Mouse (Mus musculus) right cerebral cortex, postnatal 14 days (tissue): ENCODE data around the gene Gm49416.
"Not testable (repeated sequence)": the region's sequence is repeated elsewhere in the genome, so short reads cannot be mapped to it uniquely, and the experiment has no call there.

Source experiments
- DNase-seq: peaks from one replicate; pipeline ENCODE4 v3.0.0; 2022

Gene Gm49416

DNA sequence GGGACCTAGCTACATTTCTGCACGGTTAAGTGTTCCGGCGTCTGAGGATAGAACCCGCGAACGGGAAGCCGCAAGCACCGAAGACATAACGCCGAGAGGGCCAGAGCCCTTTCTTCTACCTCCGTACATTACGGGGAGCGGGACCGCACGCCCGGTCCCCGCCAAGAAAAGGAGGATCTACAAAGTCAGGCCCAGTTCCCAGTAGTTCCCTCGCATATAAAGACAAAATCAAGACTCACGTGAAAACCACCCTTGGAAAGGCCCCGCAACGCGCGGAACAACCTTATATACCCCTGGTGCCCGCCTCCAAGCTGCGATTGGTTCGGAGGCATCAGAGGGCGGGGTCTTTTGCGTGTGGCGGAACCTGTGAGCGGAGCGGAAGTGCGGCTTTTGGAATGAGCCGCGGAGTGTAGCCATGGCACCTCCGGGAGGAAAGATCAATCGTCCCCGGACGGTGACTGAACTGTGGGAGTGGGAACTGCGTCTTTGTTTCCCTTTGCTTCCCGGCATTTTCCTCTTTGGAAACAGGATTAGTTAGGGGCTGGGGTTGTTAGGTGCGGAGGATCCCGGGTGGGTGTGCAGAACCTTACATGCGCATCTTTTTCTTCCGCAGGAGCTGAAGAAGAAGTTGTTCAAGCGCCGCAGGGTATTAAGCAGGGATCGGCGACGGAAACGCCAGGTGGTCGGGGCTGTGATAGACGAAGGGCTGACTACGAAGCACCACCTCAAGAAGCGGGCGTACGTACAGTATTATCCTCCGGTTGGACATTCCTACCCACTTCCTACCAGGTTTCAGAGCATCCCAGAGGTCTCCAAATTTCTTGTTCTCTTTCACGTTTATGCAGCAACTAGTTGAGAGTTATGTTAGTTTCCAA lies at the start of gene Gm49416, which contains the start of gene 1810009A15Rik:
Gene Gm49416 (plus strand): TSS at position 416 of the 875 bp plus-strand sequence.
Gene 1810009A15Rik (plus strand): TSS at position 343 of the 875 bp plus-strand sequence.
- peak; percentile 94 for DNase-seq

DNA sequence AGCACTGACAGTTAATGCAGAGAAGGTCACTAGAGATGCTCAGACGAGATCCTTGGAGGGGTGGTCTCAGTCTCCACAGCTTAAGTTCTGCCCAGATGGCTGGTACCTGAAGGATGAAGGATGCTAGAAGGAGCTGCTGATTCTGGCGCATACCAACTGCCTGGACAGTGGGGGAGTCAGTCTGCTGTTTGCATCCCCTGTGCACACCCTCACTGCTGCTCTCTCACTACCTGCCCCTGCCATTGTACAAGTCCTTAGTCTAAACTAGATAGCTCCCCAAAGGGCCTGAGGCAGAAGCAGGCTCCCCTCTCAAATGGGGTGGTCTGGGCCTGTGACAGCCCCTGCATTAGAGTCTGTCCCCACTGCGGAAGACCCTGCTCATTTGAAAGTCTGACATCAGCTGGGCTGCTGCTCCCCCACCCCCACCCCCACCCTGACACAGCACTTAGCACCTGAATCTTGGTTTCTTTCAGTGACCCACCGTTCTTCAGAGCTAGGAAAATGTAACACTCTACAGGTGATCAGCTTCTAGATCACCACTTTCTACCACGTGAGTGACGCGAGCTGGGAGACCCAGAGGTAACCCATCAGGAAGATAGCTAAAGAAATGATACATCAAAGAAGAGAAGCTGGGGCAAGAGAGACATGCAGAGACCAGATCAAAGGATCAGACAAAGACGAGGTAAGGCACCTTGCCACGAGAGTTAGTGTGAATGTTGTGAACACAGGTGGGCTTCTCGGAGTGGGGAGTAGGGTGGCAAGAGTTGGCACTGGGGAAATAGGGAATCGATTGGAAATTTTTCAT lies 49.4 kb upstream of the Gm49416 start, which contains the start of gene Gng3:
Gene Gng3 (minus strand): TSS at position 92 of the 805 bp plus-strand sequence.
- peak; percentile 78 for DNase-seq

DNA sequence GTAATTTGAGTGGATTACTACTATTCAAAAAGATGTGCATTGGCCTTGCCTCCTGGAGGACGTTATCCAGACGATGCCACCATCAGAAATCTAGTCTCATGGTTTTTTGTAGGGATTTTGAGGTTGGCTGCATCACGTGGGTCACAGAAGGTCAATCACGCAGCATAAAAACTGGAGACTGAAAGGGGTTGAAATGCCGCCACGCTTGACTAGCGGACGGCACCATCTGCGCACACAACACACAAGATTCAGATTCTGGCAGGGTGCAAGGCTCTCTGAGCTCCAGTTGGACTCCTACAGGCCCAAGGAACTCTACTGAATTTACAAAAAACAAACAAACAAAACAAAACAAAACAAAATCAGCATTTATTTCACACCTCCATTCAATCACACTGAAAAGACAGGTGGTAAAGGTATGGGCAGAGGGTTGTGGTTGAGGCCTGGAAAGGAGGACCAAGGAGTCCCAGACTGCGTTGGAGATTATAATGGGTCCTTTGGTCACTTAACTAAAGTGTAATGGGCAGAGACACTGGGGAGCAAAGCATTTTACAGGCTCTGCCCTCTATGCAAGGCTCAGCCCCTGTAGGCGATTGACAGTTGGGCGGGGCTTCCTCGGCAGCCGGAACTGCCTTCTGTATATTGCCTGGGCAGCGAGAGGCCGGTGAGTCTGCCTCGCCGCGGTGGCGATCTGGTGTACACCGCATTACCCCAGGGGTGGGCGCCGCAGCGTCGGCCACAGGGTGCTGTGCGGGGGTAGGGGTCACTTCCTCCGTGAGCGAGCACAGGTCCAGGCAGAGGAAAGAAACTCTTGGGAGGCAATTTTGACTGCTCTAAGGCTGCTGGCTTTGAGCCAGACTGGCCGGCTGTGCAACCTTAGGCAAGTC lies 48.6 kb upstream of the Gm49416 start:
- peak; percentile 65 for DNase-seq

DNA sequence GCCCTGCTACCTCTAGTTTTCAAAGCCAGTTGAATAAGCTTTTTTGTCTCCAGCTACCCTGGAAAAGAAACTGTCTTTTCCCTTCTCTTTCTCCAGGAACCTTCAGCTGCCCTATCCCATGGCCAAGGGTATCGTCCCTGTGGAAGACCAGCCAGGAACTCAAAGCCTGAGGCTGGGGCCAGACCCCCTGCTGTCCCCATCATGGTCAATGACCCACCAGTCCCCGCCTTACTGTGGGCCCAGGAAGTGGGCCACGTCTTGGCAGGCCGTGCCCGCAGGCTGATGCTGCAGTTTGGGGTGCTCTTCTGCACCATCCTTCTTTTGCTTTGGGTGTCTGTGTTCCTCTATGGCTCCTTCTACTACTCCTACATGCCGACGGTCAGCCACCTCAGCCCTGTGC lies 47.7 kb upstream of the Gm49416 start:
- no peak for DNase-seq

DNA sequence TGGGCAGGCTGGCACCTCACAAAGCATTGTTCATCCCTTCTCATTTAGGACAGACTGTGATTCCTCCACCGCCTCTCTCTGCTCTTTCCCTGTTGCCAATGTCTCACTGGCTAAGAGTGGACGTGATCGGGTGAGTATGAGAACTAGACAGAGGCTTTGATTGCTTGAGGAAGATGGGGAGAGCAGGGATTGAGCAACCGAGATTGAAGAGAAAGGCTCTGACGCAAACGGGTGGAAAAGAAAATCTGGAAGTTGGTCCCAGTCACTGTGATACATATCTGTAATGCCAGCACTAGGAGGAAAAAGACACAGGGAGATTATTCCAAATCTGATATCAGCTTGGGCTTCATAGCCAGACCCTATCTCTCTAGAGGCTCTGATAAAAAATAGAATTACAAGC lies 45.8 kb upstream of the Gm49416 start:
- no peak for DNase-seq

DNA sequence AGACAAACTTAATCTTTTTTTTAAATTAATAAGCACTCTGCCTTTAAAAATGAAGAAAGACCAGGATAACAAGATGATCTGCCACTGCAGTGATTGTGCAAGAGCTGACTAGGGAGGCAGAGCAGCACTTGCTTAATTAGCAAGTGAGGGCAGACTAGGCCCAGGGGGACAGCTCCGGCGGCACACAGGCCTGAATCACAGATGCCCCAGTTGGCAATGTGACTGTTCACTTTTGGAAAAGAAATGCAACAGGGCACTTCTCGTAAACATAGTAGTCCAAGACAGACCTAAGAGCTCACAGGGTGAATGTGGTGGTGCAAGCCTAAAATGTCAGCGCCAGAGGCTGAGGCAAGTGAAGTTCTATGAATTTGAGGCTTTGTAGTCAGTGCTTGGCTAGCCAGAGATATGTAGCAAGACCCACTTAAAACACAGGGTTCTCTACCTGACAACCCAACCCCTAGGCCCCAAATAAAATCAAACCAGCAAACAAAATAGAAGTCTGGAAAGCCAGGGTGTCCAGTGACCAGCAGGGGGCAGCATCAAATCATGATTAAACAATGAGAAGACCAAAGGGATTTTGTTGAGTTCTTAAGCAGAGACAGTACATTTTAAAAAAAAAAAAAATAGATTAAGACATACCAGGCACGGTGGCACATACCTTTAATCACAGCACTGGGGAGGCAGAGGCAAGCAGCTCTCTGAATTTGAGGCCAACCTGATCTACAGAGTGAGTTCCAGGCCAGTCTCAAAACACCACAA lies 44.2 kb upstream of the Gm49416 start:
- DNase-seq, result peak; percentile 87

DNA sequence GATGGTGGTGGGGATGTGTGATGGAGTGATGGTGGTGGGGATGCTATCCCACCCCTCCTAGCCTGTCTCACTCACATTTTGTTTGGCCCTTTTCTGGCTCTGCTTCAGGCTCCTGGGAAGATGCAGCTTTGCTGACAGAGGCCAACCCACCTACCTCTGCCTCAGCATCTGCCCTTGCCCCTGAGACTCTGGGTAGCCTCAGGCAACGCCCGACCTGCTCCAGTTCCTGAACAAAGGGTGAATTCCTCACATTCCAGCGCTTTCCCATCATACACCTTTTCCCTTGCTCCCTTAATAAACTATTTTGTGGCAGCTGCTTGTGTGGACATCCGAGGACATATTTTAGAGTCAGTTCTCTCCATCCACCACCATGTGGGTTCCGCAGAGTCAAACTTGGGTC lies 40.4 kb upstream of the Gm49416 start:
- no peak for DNase-seq

DNA sequence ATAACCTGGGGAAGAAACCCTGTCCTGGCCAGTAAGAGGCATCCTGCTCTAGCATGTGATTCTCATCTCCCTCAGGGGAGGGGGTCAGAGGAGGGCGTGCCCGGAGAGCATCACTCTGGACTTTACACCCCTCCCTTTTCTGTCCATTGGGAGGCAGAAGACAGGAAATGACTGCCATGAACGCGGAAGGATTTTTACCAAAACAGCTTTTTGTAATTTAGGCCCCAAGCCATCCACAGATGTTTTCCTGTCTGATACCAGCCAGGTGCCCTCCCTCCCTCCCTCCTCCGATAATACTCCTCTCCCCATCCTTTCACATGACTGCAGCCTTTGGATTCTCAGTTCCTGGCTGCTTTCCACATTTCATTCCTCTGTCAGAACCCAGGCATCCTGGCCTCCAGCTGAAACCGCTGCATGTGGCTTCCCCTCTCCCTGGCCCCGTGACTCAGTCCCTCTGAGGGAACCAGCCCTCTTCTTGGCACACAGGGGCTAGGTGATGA lies 38.3 kb upstream of the Gm49416 start, which contains the start of gene Lrrn4cl:
Gene Lrrn4cl (plus strand): TSS at position 367 of the 500 bp plus-strand sequence.
- no peak for DNase-seq

DNA sequence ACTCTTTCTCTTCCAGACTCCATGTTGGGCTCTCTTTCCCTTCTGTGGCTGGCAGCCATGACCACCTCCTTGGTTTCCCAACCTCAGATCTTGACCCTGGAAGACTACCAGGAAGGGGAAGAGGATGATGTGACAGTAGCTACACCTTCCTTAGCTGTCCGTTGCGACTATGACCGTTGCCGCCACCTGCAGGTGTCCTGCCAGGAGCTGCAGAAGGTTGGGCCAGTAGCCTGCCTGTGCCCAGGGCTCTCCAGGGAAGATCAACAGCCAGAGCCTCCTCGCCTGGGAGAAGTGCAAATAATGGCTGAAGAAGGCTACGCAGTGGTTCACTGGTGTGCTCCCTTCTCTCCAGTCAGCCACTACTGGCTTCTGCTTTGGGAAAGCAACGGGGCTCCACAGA lies 37.1 kb upstream of the Gm49416 start:
- DNase-seq, result no peak

DNA sequence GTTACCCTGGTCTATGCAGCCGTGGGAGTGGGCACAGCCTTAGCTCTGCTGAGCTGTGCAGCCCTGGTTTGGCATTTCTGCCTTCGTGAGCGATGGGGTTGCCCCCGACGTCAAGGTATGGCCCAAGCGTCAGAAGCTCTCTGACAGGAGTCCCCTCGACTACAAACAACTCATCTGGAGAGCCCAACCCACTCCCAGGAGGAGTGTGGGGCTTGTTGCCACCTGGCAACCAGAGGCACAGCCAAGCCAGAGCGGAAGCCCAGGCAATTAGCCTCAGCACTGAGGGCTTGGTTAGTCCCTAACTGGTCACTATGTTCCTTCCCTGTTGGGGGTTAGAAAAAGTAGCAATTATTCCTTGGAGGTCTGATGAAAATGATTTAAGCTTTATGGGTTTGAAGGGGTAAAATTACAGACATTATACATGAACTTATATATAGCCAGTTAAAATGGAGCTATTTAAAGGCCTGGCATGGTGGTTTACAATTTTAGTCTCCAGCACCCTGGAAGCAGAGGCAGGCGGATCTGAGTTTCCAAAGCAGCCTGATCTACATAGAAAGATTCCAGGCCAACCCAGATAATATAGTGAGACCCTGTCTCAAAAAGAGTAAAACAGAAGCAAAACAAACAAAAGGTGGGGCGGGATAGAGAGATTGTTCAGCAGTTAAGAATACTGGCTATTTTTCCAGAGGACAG lies 36.3 kb upstream of the Gm49416 start:
- no peak for DNase-seq

DNA sequence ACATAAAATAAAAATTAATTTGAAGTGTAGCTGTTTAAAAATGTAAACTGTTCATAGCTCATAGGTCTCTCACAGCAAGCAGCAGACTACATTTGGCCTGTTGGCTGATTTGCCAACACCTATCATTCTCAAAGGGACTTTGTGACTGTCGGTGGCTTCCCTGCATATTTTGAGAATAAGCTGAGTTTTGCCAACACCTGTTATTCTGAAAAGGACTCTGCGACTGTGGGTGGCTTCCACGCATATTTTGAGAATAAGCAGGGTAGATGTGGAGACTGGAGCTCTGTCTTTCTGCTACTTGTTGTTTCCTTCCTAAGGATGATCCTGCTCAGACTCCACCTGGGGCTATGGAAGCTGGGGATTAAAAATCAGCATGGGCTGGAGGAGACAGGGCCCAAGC lies 35.6 kb upstream of the Gm49416 start:
- no peak for DNase-seq

DNA sequence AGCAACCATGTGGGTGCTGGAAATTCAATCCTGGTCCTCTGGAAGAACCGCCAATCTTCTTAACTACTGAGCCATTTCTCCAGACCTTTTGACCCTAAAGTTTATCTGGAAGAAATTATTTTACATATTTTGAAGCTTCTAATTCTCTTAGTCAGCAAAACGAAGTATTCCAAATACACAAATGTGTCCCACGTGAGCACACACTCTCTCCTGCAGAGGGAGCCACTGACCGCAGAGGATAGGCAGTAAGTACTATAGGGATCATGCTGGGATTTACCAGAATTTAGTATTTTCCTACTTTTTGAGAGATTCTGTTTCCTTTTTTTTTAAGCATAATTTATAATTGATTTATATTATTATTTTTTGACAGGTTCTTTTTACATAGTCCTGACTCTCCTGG lies 31.0 kb upstream of the Gm49416 start:
- DNase-seq, result peak; percentile 58

DNA sequence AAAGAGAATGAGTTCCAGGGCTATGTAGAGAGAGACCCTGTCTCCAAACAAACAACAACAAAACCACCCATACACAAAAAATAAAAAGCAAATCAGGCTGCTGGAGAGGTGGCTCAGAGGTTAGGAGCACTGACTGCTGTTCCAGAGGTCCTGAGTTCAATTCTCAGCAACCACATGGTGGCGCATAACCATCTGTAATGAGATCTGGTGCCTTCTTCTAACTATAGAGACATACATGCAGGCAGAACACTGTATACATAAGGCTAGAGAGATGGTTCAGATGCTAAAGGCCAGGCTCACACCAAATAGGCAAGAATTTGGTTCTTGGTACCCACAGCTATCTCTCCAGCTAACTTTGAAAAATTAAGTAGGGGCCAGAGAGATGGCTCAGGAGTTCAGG lies 29.7 kb upstream of the Gm49416 start:
- DNase-seq, result no peak

DNA sequence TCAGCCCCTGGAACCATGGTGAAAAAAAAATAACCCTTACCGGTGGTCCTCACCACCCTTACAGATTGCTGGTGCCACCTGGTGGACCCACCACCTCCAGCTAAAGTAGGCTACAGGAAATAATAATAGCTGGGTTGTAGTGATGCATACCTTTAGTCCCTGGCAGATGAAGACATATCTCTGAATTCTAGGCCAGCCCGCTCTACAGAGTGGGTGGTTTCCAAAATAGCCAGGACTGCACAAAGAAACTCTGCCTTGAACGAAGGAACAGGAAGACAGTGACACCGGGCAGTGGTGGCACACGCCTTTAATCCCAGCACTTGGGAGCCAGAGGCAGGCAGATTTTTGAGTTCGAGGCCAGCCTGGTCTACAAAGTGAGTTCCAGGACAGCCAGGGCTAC lies 24.5 kb upstream of the Gm49416 start:
- DNase-seq, result no peak

DNA sequence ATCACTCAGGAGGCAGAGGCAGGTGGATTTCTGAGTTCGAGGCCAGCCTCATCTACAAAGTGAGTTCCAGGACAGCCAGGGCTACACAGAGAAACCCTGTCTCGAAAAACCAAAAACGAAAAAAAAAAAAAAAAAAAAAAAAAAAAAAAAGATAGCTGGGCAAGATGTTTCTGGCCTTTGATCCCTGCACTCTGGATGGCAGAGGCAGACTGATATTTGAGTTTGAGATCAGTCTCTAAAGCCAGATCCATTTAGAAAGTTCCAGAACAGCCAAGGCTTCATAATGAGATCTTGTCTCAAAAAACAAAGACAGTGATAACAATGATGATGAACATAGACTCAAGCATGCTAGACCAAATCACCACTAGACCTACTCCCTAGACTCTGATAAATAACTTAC lies 18.3 kb upstream of the Gm49416 start:
- not testable (repeated sequence) for DNase-seq

DNA sequence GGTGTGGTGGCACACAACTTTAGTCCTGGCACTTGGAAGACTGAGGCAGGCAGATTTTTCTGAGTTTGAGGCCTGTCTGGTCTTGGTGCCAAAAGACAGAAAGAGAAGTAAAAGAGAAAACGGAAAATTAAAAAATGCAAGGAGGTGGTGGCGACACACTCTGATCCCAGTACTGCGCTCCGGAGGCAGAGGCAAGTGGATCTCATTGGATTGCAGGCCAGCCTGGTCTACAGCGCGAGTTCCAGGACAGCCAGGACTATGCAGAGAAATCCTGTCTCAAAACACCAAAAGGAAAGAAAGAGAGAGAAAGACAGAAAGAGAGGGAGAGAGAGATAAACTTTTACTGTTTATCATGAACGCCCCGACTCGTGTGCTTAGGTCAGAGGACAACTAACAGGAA lies 17.9 kb upstream of the Gm49416 start:
- DNase-seq, result no peak

DNA sequence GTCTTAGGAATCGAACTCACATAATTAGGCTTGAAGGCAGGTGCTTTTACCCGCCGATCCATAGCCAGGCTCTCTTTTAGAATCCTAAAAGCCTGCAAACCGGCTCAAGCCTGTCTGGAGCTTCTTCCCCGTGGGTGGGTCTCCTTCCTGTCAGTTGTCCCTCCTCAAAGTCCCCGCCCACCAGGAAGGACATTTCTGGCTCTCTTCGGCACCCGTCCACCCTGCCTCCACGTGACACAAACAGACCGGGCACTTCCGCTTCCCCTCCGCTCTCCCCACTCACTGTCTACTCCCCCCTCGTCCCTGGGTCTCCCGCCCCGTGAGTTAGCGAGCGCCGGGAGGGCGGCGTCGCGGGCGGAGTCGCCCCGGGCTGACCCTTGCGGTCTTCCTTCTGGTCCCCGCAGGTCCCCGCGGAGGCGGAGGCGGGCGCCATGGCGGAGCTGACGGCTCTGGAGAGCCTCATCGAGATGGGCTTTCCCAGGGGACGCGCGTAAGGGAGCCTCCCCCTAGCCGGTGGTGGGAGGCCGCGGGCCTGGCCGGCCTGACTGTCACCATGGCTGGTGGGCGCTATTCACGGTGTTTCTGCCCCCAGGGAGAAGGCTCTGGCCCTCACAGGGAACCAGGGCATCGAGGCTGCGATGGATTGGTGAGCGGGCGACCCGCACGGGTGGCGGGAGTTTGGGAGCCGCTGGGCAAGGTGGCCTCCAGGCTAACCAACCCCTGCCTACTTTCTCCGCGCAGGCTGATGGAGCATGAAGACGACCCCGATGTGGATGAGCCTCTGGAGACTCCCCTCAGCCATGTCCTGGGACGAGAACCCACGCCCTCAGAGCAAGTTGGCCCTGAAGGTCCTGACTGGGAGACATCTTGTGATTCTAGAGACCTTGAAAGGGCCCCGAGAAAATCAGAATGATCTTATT lies 17.2 kb upstream of the Gm49416 start, which contains the start of gene Ubxn1:
Gene Ubxn1 (plus strand): TSS at position 230 of the 920 bp plus-strand sequence.
- DNase-seq, result peak; percentile 93

DNA sequence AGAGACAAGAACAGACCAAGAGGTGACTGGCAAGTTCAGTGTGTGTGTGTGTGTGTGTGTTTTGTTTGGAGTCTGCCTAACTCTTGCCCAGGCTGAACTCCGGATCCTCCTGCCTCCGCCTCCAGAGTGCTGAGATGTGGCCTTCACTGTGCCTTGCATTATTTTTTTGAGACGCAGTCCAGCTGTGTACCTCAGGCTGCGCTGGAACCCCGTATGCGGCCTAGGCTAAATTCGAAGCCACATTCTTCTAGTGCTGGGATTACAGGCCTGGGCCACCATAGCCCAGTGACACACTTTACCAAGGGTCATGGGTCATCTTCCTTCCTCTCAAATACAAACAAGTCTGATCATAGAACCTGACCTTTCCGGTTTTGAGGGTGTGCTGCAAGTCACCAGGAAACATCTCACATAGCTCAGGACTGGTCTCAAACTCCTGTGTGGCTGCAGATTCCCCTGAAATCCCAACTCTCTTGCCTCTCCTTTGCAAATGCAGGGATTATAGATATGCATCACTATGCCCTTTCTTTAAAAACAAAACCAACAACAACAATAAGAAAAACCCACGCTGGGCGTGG lies 16.4 kb upstream of the Gm49416 start:
- DNase-seq, result no peak

DNA sequence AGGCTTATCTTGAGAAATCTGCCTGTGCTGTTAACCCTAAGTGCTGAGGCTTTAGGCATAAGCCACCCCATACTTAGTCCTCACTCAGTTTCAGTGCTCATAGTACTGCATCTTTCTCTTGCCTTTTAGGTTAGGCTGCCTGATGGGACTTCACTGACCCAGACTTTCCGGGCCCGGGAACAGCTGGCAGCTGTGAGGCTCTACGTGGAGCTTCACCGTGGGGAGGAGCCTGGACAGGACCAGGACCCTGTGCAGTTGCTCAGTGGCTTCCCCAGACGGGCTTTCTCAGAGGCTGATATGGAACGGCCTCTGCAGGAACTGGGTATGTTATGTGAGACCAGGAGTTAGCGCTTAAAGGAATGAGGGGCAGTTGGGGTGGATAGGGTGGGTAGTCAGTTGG lies 13.7 kb upstream of the Gm49416 start:
- no peak for DNase-seq
